Mouse (Mus musculus): Measurements from ENCODE around the gene Grin2b. TPM values are rescaled to one million over a fixed set of nuclear protein-coding genes. Genes with fewer than 3 reads are reported as not detected.
A peak's percentile ranks its signal among the peaks of the same experiment; 100 is the strongest.

Gene Grin2b
- total RNA-seq, 2 experiments from 2014 or later: under 0.01 TPM; not detected in 1

GRCm38 (mm10) chr6:136008120-136008519 is 165.2 kb downstream of the Grin2b start:
- no peak for DNase-seq

- no peak for DNase-seq
Observed at GRCm38 (mm10) chr6:135994691-135995090, 178.6 kb downstream of the Grin2b start.

GRCm38 (mm10) chr6:135993897-135994296 is 179.4 kb downstream of the Grin2b start:
- DNase-seq: no peak

- no peak for DNase-seq
Observed at GRCm38 (mm10) chr6:135993378-135993777, 179.9 kb downstream of the Grin2b start.

- no peak for DNase-seq
Observed at GRCm38 (mm10) chr6:135976106-135976505, 197.2 kb downstream of the Grin2b start.

GRCm38 (mm10) chr6:135972481-135972880 is 200.8 kb downstream of the Grin2b start:
- no peak for DNase-seq

- DNase-seq: no peak
Observed at GRCm38 (mm10) chr6:135971481-135971880, 201.8 kb downstream of the Grin2b start.

GRCm38 (mm10) chr6:135970716-135971318 is 202.5 kb downstream of the Grin2b start:
- DNase-seq: no peak

- DNase-seq: no peak
Observed at GRCm38 (mm10) chr6:135961766-135962165, 211.5 kb downstream of the Grin2b start.

GRCm38 (mm10) chr6:135959629-135960028 is 213.7 kb downstream of the Grin2b start:
- no peak for DNase-seq

- DNase-seq: no peak
Observed at GRCm38 (mm10) chr6:135951666-135952065, 221.6 kb downstream of the Grin2b start.

GRCm38 (mm10) chr6:135945511-135945910 is 227.8 kb downstream of the Grin2b start:
- no peak for DNase-seq

- no peak for DNase-seq
Observed at GRCm38 (mm10) chr6:135944358-135944757, 229.0 kb downstream of the Grin2b start.

GRCm38 (mm10) chr6:135943121-135943617 is 230.1 kb downstream of the Grin2b start:
- DNase-seq: no peak

- DNase-seq: no peak
Observed at GRCm38 (mm10) chr6:135932924-135933323, 240.4 kb downstream of the Grin2b start.

GRCm38 (mm10) chr6:135932400-135932920 is 240.9 kb downstream of the Grin2b start:
- DNase-seq: no peak

GRCm38 (mm10) chr6:135917676-135918075 is 255.6 kb downstream of the Grin2b start:
- no peak for DNase-seq

GRCm38 (mm10) chr6:135914608-135915007 is 258.7 kb downstream of the Grin2b start:
- no peak for DNase-seq

- no peak for DNase-seq
Observed at GRCm38 (mm10) chr6:135912114-135912513, 261.2 kb downstream of the Grin2b start.

GRCm38 (mm10) chr6:135911131-135911530 is 262.2 kb downstream of the Grin2b start:
- no peak for DNase-seq

- DNase-seq: peak; percentile 39 to 77
Observed at GRCm38 (mm10) chr6:135907540-135908320, 265.6 kb downstream of the Grin2b start.

- DNase-seq: no peak
Observed at GRCm38 (mm10) chr6:135907137-135907536, 266.2 kb downstream of the Grin2b start.

- peak in 1 of 2 experiments; percentile 6 for DNase-seq
Observed at GRCm38 (mm10) chr6:135904391-135904790, 268.9 kb downstream of the Grin2b start.

Data from heart, adult 18-20 months (tissue).